Mouse (Mus musculus) heart, adult 2 months (tissue): Measurements from ENCODE around the gene Gm7271.

Experiments
- CTCF ChIP-seq: fragments of 200-600 bp; IDR thresholded peaks from 2 replicates; pipeline ENCODE4 v1.8.1; 2022; ENCODE audit warnings: antibody characterized with exemption, mild to moderate bottlenecking, moderate library complexity
- POLR2A ChIP-seq: fragments of 200-500 bp; IDR thresholded peaks from 2 replicates; pipeline ENCODE4 v1.6.1; 2011; ENCODE audit warnings: mild to moderate bottlenecking, low read depth, low read length, control low read depth; ENCODE audit not compliant: insufficient read depth

DNA sequence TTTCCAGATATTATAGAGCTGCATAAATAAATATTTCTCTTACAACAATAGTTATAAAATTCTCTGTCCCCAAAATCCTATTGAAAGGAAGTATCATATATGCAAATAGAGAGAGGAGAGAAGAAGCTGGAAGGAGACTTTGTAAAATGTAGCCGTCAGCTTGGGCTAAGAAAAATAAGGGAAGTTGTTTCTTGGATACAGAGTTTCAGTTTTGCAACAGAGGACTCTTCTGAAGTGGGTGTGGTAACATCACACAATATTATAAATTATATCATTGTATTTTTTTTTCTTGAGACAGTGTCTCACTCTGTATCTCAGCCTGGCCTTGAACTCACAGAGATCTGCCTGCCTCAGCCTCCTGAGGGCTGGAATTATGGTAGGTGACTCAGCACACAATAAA is 38.6 kb downstream of the Gm7271 start:
- TF ChIP-seq POLR2A (no peak), CTCF (no peak)
